Mouse (Mus musculus): ENCODE measurements at regions not wholly inside any gene's neighbourhood (a gene's known extent, or its start where the extent isn't known, plus 50 kb on each side); places are given as distances from the start of the nearest gene placed in this dataset.

- ATAC-seq (replicated peaks in 1 of 2; ENCODE audit: insufficient read depth in 1 of 2, low FRiP score in 2 of 2, low TSS enrichment in 1 of 2, low read depth in 1 of 2, poor library complexity in 2 of 2, severe bottlenecking in 2 of 2) = no peak
These were observed 410.2 kb downstream of the Sox9 start for GRCm38 (mm10) chr11:113192086-113192856.

GRCm38 (mm10) chr11:113194144-113194827, 412.3 kb downstream of the Sox9 start:
- ATAC-seq (replicated peaks in 1 of 2; ENCODE audit: insufficient read depth in 1 of 2, low FRiP score in 2 of 2, low TSS enrichment in 1 of 2, low read depth in 1 of 2, poor library complexity in 2 of 2, severe bottlenecking in 2 of 2) = no peak; a peak in 1 of 4 replicates
